In the genomic region with DNA sequence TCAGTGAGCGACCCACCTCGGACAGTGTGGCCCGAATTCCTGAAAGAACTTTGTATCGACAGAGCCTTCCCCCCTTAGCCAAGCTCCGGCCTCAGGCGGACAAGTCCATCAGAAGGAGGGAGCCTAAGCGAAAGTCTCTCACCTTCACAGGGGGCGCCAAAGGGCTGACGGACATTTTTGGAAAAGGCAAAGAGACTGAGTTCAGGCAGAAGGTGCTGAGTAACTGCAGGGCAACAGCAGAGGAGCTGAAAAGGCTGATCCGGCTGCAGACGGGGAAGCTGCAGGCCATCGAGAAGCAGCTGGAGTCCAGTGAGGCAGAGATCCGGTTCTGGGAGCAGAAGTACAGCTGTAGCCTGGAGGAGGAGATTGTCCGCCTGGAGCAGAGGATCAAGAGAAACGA, we compare ENCODE assay signal across 11 mouse cellular contexts. TPM values are rescaled to one million over a fixed set of nuclear protein-coding genes. Genes with fewer than 3 reads are reported as not detected.
A peak's percentile ranks its signal among the peaks of the same experiment; 100 is the strongest.
DNase-seq lines count a peak whose midpoint lies in the region; ATAC-seq lines count a peak whose summit lies in the region.
"Had no signal": no experiment of that assay in that cellular context is flagged by ENCODE, and none has a peak within 500 bp of the region (broad histone marks: within the 10 kb centered on the region; RNA-seq: fewer than 3 reads in every experiment).

No protein-coding gene starts in this region.

- H3K27ac ChIP-seq in heart, embryonic 11.5 days (ENCODE audit: low read depth, low read length): no peak overlapping the region
- H3K27ac ChIP-seq in liver, embryonic 12.5 days: no peak overlapping the region
- peak overlapping the region; percentile 47; the same call in 1 of the 2 replicates for H3K27ac ChIP-seq in limb, embryonic 10.5 days

- H3K4me2 ChIP-seq in heart, embryonic 11.5 days: peak overlapping the region; percentile 14; the same call in 1 of the 2 replicates
- no peak overlapping the region for H3K4me2 ChIP-seq in liver, embryonic 12.5 days

- no peak for ATAC-seq in heart, embryonic 11.5 days (replicated peaks; ENCODE audit: insufficient number of reproducible peaks, low FRiP score, low TSS enrichment)
- no peak for ATAC-seq in liver, embryonic 12.5 days

- peak overlapping the region; percentile 28; the same call in 1 of the 2 replicates for H3K9ac ChIP-seq in heart, embryonic 11.5 days (ENCODE audit: low read depth, low read length)
- no peak overlapping the region for H3K9ac ChIP-seq in liver, embryonic 12.5 days

- H3K4me1 ChIP-seq in heart, embryonic 11.5 days (ENCODE audit: control insufficient read depth, insufficient read depth, low read length): 0 out of 2 replicates have a peak, but pooled peaks cover 4% of the 10 kb centered on the region
- H3K4me1 ChIP-seq in liver, embryonic 12.5 days: no peaks in the 10 kb centered on the region
- peaks cover 6% of the 10 kb centered on the region for H3K4me1 ChIP-seq in limb, embryonic 10.5 days

- H3K27me3 ChIP-seq in heart, embryonic 11.5 days (ENCODE audit: control insufficient read depth, insufficient read depth, low read length): no peaks in the 10 kb centered on the region
- H3K27me3 ChIP-seq in liver, embryonic 12.5 days (replicated peaks): no peaks in the 10 kb centered on the region
- no peaks in the 10 kb centered on the region for H3K27me3 ChIP-seq in limb, embryonic 10.5 days (ENCODE audit: low read depth, poor library complexity, severe bottlenecking)

- peaks cover 2% of the 10 kb centered on the region; the same call in 1 of the 2 replicates for H3K36me3 ChIP-seq in heart, embryonic 11.5 days (ENCODE audit: control insufficient read depth, insufficient read depth, low read length)
- 0 out of 2 replicates have a peak, but pooled peaks cover 4% of the 10 kb centered on the region for H3K36me3 ChIP-seq in liver, embryonic 12.5 days
- peaks cover 54% of the 10 kb centered on the region for H3K36me3 ChIP-seq in limb, embryonic 10.5 days
- H3K36me3 ChIP-seq: G1E had no signal

- WGBS in heart, embryonic 11.5 days (ENCODE audit: insufficient replicate concordance): 26% methylated on average over 15 of the region's 15 CpGs
- WGBS in liver, embryonic 12.5 days (ENCODE audit: insufficient replicate concordance): 31% methylated on average over 15 of the region's 15 CpGs
- WGBS in limb, embryonic 10.5 days: 35% methylated on average over 15 of the region's 15 CpGs

- intact Hi-C loops in heart, postnatal 25 days (cut with DNase I): no loop called here

- H3K9me3 ChIP-seq in heart, embryonic 11.5 days (replicated peaks; ENCODE audit: control insufficient read depth, low read length): no peaks in the 10 kb centered on the region
- no peaks in the 10 kb centered on the region for H3K9me3 ChIP-seq in liver, embryonic 12.5 days (replicated peaks)
- no peaks in the 10 kb centered on the region for H3K9me3 ChIP-seq in limb, embryonic 10.5 days (replicated peaks)
- H3K9me3 ChIP-seq: megakaryocyte, embryonic 14.5 days had no signal

- no peak overlapping the region for H3K4me3 ChIP-seq in heart, embryonic 11.5 days (ENCODE audit: low read depth, low read length)
- no peak overlapping the region for H3K4me3 ChIP-seq in liver, embryonic 12.5 days
- H3K4me3 ChIP-seq in limb, embryonic 10.5 days: no peak overlapping the region
- H3K4me3 ChIP-seq: megakaryocyte, embryonic 14.5 days had no signal

- no peak for DNase-seq in heart, postnatal 25 days (ENCODE audit: low spot score)
- DNase-seq in liver (peak; percentile 21), NIH3T3 (ENCODE audit: low read depth) (peak; percentile 54)
- DNase-seq in limb, embryonic 10.5 days (ENCODE audit: low spot score): peak; percentile 37
- DNase-seq in urinary bladder, adult 18-20 months (ENCODE audit: low spot score in 2 of 2): no peak
- no peak for DNase-seq in thymus, postnatal 0 days (ENCODE audit: low spot score)
- DNase-seq: thymus, adult 2 months had no signal

RNA-seq across cellular contexts. Expression of a gene that starts 50.2 kb away (rescaled TPM):
- polyA plus RNA-seq in heart, embryonic 11.5 days (2014; fragmentation: Nextera tagmentation; extraction: Ambion mirVana): 7.6 and 8.5 TPM in 2 replicates
- 10 to 100 TPM; 12.5 to 26.5 TPM for total RNA-seq in heart, postnatal 25 days (2021)
- 0.11 and 0.15 TPM in 2 replicates for polyA plus RNA-seq in liver, embryonic 12.5 days (2016; fragmentation: Nextera tagmentation; extraction: Ambion mirVana)
- polyA plus RNA-seq in limb, embryonic 10.5 days (2016; fragmentation: Nextera tagmentation; extraction: Ambion mirVana): 0.23 and 0.26 TPM in 2 replicates
- polyA plus RNA-seq in thymus, postnatal 0 days (2015; fragmentation: Nextera tagmentation; extraction: Ambion mirVana): 8.5 and 9.4 TPM in 2 replicates
- polyA plus RNA-seq: G1E had no signal

Comparison
In these comparisons a context has a peak if more than half of its experiments do, and no peak if none do; other contexts are left out.
1. DNase-seq: peak in liver (single experiment), NIH3T3 (single experiment) and limb, embryonic 10.5 days (single experiment); none in heart, postnatal 25 days (single experiment), urinary bladder, adult 18-20 months (0 of 2) and thymus, postnatal 0 days (single experiment).